Mouse (Mus musculus) kidney, adult 9 months (tissue): ENCODE data around the gene 4930507D05Rik.
"Not testable (repeated sequence)": the region's sequence is repeated elsewhere in the genome, so short reads cannot be mapped to it uniquely, and the experiment has no call there.

ENCODE experiments used
- DNase-seq: peaks from one replicate; pipeline ENCODE4 v3.0.0; 2022

4930507D05Rik gene

GRCm38 (mm10) chr10:62449364-62450279, at the start of gene 4930507D05Rik, which contains the start of gene Supv3l1:
Gene 4930507D05Rik, plus strand, starts transcription at chr10:62449489.
Gene Supv3l1, minus strand, starts transcription at chr10:62449738.
- DNase-seq, result peak; percentile 92

GRCm38 (mm10) chr10:62401641-62402111, 47.6 kb upstream of the 4930507D05Rik start:
- DNase-seq, result no peak

GRCm38 (mm10) chr10:62404901-62405300, 44.4 kb upstream of the 4930507D05Rik start:
- no peak for DNase-seq

- DNase-seq, result peak; percentile 67
These were observed 38.3 kb upstream of the 4930507D05Rik start for GRCm38 (mm10) chr10:62410943-62411342.

GRCm38 (mm10) chr10:62411431-62412410, 37.6 kb upstream of the 4930507D05Rik start:
- no peak for DNase-seq

GRCm38 (mm10) chr10:62412906-62413605, 36.2 kb upstream of the 4930507D05Rik start:
- DNase-seq, result peak; percentile 48

GRCm38 (mm10) chr10:62413606-62413982, 35.7 kb upstream of the 4930507D05Rik start:
- DNase-seq, result no peak

- no peak for DNase-seq
These were observed 30.4 kb upstream of the 4930507D05Rik start for GRCm38 (mm10) chr10:62418831-62419356.

GRCm38 (mm10) chr10:62419422-62419821, 29.9 kb upstream of the 4930507D05Rik start:
- no peak for DNase-seq

- no peak for DNase-seq
These were observed 28.9 kb upstream of the 4930507D05Rik start for GRCm38 (mm10) chr10:62420399-62420798.

GRCm38 (mm10) chr10:62421127-62421526, 28.2 kb upstream of the 4930507D05Rik start:
- no peak for DNase-seq

- DNase-seq, result peak; percentile 30
These were observed 27.0 kb upstream of the 4930507D05Rik start, which contains the start of gene Hkdc1 for GRCm38 (mm10) chr10:62422255-62422654. Gene Hkdc1, minus strand, starts transcription at chr10:62422491.

GRCm38 (mm10) chr10:62425081-62425871, 24.0 kb upstream of the 4930507D05Rik start:
- DNase-seq, result no peak

GRCm38 (mm10) chr10:62430427-62430826, 18.9 kb upstream of the 4930507D05Rik start:
- no peak for DNase-seq

GRCm38 (mm10) chr10:62450280-62450640, 971 bp downstream of the 4930507D05Rik start:
- DNase-seq, result no peak

- not testable (repeated sequence) for DNase-seq
These were observed 2.7 kb downstream of the 4930507D05Rik start for GRCm38 (mm10) chr10:62452001-62452400.

GRCm38 (mm10) chr10:62461321-62461720, 12.0 kb downstream of the 4930507D05Rik start:
- no peak for DNase-seq

- no peak for DNase-seq
These were observed 20.4 kb downstream of the 4930507D05Rik start for GRCm38 (mm10) chr10:62469736-62470135.

- no peak for DNase-seq
These were observed 21.8 kb downstream of the 4930507D05Rik start for GRCm38 (mm10) chr10:62471105-62471504.

GRCm38 (mm10) chr10:62474944-62475343, 25.7 kb downstream of the 4930507D05Rik start:
- DNase-seq, result no peak

GRCm38 (mm10) chr10:62476980-62477379, 27.7 kb downstream of the 4930507D05Rik start:
- DNase-seq, result no peak
